Mouse (Mus musculus) testis, adult 10 weeks (tissue): Measurements from ENCODE around the gene Speg. TPM values are rescaled to one million over a fixed set of nuclear protein-coding genes. Genes with fewer than 3 reads are reported as not detected.

ENCODE experiments used
- polyA plus RNA-seq: library from polyadenylated mRNA; stranded (reverse); fragments of 350-450 nt; fragmentation: Illumina TruSeq; extraction: RNeasy Lipid Tissue Mini Kit (QIAGEN cat#74804); gene quantifications from one replicate; pipeline ENCODE4 v1.2.3, GENCODE M21; 2014; ENCODE audit warnings: low read depth, low replicate concordance

Speg gene
- polyA plus RNA-seq, result 0.14 TPM

DNA sequence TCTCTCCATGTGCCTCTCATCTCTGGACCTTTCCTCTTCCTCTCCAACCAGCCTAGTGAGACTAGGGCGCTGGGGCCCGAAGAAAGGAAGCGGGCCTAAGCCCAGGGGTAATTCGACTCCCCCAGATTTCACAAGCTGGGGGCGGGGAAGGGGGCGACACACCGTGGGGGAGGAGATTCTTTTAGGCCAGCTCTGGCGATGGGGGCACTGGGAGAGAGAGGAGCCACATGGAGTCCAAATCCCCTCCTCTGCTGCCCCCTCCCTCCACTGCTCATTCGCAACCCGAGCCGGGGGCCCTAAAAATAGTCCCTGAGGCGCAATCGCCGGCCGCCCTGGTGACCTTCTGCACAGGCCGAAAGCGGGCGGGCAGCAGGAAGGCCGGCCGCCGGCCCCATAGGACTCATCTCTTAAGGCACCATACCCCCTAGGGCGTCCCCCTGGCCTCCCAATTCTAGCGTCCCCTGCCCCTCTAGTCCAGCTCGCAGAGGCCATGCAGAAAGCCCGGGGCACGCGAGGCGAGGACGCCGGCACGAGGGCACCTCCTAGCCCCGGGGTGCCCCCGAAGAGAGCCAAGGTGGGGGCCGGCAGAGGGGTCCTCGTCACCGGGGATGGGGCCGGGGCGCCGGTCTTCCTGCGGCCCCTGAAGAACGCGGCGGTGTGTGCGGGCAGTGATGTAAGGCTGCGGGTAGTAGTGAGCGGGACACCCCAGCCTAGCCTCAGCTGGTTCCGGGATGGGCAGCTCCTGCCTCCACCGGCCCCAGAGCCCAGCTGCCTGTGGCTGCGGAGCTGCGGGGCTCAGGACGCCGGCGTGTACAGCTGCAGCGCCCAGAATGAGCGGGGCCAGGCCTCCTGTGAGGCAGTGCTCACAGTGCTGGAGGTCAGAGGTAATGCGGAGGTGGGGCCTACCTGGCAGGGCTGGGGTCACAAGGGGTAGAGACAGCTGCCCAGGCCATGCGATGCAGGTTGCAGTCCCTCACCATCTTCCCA is at the start of gene Speg:
Gene Speg (plus strand): TSS at position 348 of the 987 bp plus-strand sequence.

DNA sequence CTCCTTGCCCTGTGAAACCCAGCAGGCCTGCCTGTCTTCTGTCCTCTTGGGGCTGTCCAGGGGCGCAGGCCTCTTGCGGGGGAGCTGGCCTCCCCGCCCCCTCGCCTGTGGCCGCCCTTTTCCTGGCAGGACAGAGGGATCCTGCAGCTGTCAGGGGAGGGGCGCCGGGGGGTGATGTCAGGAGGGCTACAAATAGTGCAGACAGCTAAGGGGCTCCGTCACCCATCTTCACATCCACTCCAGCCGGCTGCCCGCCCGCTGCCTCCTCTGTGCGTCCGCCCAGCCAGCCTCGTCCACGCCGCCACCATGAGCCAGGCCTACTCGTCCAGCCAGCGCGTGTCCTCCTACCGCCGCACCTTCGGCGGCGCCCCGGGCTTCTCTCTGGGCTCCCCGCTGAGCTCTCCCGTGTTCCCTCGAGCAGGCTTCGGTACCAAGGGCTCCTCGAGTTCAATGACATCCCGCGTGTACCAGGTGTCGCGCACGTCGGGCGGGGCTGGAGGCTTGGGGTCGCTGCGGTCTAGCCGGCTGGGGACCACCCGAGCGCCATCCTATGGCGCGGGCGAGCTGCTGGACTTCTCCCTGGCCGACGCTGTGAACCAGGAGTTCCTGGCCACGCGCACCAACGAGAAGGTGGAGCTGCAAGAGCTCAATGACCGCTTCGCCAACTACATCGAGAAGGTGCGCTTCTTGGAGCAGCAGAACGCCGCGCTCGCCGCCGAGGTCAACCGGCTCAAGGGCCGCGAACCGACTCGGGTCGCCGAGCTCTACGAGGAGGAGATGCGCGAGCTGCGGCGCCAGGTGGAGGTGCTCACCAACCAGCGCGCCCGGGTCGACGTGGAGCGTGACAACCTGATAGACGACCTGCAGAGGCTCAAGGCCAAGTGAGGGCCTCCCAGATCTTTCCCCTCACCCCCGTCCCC is 14.7 kb upstream of the Speg start, which contains the start of gene Des:
Gene Des (plus strand): TSS at position 218 of the 920 bp plus-strand sequence.

DNA sequence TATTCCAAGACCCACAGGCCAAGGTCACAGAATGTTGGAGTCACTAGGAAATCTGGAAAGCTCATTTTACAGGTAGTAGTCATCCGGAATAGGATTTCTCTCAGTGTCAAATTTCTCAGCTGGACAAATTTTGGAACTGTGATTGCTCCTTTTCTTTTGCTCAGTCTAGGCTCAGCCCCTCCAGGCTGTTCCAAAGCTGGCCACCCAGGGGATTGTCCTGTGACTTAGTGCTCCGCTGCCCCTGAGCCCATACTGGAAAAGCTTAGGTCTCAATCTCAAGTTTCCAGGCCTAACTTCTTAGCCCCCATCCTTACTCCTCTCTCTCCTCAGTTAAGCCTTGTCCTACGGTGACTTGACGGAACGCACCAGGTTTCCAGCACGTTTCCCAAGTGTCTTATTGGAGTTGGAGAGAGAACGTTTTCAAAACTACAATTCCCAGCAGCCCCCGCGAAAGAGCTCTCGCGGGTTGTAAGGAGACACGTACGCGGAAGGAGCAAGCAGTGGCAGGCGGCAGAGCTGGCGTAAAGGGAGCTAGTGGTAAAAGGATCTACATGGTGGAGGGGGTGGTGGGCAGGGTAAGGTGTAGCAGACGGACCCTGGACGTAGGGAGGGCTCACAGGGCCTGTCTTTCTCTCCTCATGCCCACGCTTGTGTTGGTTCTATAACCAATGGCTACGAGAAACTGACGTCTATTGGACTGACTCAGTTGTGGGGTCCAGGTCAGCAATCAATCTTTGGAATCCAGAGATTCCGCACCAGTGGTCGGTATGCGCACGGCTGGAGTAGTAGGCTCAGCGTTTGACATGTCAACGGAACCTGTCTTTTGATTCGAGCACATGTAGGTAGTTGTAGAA is 60.6 kb downstream of the Speg start, which contains the start of gene Gmppa:
Gene Gmppa (plus strand): TSS at position 456 of the 854 bp plus-strand sequence.

DNA sequence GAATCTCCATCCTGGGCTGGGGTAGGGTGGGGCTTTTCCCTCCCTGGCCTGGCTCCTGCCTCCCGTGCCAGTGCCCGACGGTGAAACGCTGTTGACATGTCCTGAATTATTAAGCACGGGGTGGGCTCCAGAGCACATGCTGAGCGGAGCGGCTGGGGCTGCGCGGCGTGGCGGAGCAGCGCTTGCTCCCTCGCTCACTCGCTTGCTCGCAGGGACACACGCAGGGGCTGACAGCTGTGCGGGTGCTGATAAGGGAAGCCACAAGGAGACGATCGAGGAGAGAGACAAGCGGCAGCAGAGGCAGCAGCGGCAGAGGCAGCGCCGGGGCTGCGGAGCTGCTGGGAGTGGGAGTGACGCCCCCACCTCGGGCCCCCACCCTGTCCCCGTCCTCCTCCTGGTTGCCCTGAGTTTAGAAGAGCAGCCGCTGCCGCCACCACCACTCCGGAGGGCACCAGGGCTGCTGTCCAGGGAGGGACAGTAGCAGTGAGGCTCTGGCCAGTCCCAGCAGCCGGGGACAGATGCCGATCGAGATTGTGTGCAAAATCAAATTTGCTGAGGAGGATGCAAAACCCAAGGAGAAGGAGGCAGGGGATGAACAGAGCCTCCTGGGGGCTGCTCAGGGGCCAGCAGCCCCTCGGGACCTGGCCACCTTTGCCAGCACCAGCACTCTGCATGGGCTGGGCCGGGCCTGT is 75.4 kb downstream of the Speg start, which contains the start of gene Asic4:
Gene Asic4 (plus strand): TSS at position 123 of the 692 bp plus-strand sequence.

DNA sequence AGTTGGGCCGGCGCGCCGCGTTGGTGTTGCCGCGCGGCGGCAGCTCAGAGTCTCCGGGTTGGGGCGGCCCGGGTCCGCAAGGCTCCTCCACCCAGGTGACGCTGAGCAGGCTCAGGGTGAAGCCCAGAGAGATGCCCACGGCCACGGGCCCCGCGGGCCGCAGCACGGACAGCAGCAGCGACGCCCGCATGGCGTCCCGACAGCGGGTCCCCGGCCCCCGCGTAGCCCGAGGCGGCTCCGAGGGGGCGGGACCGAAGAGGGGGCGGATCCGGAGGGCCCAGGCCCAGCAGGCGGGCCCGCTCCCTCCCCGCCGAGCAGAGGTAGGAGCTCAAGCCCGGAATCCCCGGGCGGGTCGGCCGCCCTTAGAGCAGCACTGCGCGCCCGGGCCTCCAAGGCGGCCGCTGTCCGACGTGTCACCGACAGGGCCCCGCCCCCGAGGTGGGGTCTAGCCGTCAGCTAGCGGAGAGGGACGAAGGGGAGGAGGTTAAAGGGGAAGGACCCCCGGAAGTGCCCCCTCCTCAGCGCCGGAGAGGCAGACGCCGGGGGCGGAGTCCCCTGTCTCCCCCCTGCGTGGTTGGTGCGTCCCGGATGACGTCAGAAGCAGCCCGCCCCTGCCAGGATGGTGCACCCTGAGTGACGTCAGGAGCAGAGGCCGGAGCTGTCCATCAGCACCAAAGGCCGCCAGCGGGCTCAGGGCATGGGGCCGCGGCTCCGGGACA is 104.0 kb downstream of the Speg start, which contains the start of the genes Chpf and Tmem198:
Gene Chpf (minus strand): TSS at position 392 of the 719 bp plus-strand sequence.
Gene Tmem198 (plus strand): TSS at position 617 of the 719 bp plus-strand sequence.

Other genes starting within 250 kb of the Speg start
- not detected for gene Slc23a3, start 241.4 kb upstream of the Speg start, polyA plus RNA-seq
- gene Cnppd1, start 232.6 kb upstream of the Speg start, polyA plus RNA-seq, result 14.3 TPM
- gene Retreg2, start 232.5 kb upstream of the Speg start, polyA plus RNA-seq, result 17.7 TPM
- gene Zfand2b, start 206.7 kb upstream of the Speg start, polyA plus RNA-seq, result not detected
- gene Abcb6, start 194.9 kb upstream of the Speg start, polyA plus RNA-seq, result 9.5 TPM
- gene Ankzf1, start 183.1 kb upstream of the Speg start, polyA plus RNA-seq, result 3.0 TPM
- gene Atg9a, start 183.1 kb upstream of the Speg start, polyA plus RNA-seq, result 68.6 TPM
- gene Glb1l, start 164.5 kb upstream of the Speg start, polyA plus RNA-seq, result 194 TPM
- 18.6 TPM for gene Stk16, start 164.5 kb upstream of the Speg start, polyA plus RNA-seq
- gene Tuba4a, start 155.4 kb upstream of the Speg start, polyA plus RNA-seq, result 11.1 TPM
- gene A630095N17Rik, start 143.2 kb upstream of the Speg start, polyA plus RNA-seq, result 33.7 TPM
- gene Dnajb2, start 138.9 kb upstream of the Speg start, polyA plus RNA-seq, result 96.0 TPM
- gene Ptprn, start 110.8 kb upstream of the Speg start, polyA plus RNA-seq, result not detected
- gene Resp18, start 96.9 kb upstream of the Speg start, polyA plus RNA-seq, result 0.56 TPM
- 5.5 TPM for gene Dnpep, start 57.3 kb upstream of the Speg start, polyA plus RNA-seq
- gene Des, start 15.0 kb upstream of the Speg start, polyA plus RNA-seq, result 0.55 TPM
- gene Gmppa, start 60.6 kb downstream of the Speg start, polyA plus RNA-seq, result 7.7 TPM
- gene Asic4, start 75.1 kb downstream of the Speg start, polyA plus RNA-seq, result 0.08 TPM
- gene Chpf, start 104.0 kb downstream of the Speg start, polyA plus RNA-seq, result 0.35 TPM
- gene Tmem198, start 104.2 kb downstream of the Speg start, polyA plus RNA-seq, result not detected
- gene Obsl1, start 131.2 kb downstream of the Speg start, polyA plus RNA-seq, result 2.6 TPM
- 8.7 TPM for gene Inha, start 131.8 kb downstream of the Speg start, polyA plus RNA-seq
- 3.2 TPM for gene Stk11ip, start 146.2 kb downstream of the Speg start, polyA plus RNA-seq
- 0.60 TPM for gene Slc4a3, start 171.0 kb downstream of the Speg start, polyA plus RNA-seq